Mouse (Mus musculus) adrenal gland, adult 2 months (tissue): Measurements from ENCODE around the gene Gm44596. TPM values are rescaled to one million over a fixed set of nuclear protein-coding genes. Genes with fewer than 3 reads are reported as not detected.

Experiments used
- DNase-seq: peaks from one replicate; pipeline ENCODE4 v3.0.0; 2021
- polyA plus RNA-seq: library from polyadenylated mRNA; depleted of rRNA; stranded (reverse); fragments of >200 nt; gene quantifications from 2 replicates; pipeline ENCODE4 v1.2.3, GENCODE M21; 2012; rRNA removed
- total RNA-seq, 2 experiments: library from RNA; stranded (reverse); gene quantifications; 2 replicates each; pipeline ENCODE4 v1.2.3; 2021

Gm44596 gene
- total and polyA plus RNA-seq, 3 experiments: not detected

GRCm38 (mm10) chr6:128429300-128429699, 54.0 kb downstream of the Gm44596 start:
- no peak for DNase-seq

DNA sequence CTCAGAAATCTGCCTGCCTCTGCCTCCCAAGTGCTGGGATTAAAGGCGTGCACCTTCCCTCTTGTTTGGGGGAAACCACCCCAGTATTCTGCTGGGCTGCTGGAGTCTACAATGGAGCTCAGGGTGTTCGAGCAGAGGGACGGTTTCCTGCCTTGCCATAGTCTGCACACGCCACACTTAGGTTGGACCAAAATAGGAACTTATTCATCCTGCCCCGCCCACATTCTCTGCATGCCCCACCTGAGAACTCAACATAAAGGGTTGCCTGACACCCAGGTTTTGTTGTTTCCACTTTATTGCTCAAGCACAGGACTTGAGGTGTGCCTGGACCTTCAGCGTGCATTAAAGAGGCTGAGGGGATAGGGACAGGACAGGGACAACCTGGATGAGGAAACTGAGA, 54.5 kb downstream of the Gm44596 start:
- no peak for DNase-seq

DNA sequence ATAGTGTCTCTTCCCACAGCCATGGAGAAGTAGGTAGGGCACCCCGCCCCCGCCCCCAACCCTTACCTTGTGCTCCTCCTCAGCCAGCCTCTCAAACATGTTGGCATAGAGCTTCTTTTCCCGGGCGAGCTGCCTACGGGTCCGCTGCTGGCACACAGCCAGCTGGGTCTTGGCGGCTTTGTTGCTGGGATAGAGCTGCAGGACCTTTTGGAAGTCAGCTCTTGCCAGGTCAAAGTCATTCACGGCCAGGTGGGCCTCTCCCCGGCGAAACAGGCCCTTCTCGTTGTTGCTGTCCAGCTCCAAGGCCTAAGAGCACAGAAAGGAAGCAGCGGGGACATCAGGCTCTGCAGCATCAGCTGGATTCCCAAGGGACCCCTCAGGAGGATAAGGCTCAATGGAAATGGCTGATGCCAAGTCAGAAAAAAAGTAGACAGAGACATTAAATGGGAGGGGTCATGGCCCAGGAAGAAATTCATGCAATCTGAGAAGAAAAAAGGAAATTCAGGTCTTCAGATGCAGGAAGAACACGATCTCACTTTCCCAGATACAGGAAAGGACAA, 57.1 kb downstream of the Gm44596 start:
- no peak for DNase-seq

DNA sequence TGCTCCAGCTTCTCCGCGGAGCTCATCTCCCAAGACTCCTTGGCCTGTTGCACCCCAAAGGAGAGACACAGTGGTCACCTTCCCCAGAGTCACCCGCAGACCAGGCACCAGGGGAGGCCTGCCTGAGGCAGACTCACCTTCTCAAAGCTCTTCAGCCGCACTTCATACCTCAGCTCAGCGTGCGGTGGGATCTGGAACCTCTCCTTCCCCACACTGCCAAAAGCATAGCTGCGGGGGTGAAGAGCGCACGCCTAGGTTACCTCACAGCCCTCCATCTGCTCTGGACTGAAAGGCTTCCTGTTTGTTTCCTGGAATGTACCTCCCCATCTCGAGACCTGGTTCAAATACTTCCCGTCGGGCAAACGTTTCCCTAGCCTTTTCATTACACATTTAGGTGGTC, 58.3 kb downstream of the Gm44596 start:
- no peak for DNase-seq

DNA sequence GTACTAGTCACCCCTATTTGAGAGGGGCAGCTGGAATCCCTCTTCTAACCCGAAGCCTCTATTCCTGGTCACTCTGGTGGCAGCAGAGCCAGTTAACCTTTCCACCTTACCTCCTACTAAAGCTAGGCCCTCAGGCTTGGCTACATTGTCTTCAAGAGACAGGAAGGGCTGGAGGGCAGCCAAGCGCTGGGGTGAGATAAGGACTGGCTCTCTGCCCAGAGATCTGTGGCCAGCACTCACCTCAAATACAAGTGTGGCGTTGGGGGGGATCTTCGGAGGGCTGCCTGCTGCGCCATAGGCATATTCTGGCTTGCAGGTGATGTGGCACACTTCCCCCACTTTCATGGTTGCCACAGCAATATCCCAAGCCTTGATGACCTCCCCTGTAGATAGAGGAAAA, 60.2 kb downstream of the Gm44596 start:
- peak; percentile 92 for DNase-seq

DNA sequence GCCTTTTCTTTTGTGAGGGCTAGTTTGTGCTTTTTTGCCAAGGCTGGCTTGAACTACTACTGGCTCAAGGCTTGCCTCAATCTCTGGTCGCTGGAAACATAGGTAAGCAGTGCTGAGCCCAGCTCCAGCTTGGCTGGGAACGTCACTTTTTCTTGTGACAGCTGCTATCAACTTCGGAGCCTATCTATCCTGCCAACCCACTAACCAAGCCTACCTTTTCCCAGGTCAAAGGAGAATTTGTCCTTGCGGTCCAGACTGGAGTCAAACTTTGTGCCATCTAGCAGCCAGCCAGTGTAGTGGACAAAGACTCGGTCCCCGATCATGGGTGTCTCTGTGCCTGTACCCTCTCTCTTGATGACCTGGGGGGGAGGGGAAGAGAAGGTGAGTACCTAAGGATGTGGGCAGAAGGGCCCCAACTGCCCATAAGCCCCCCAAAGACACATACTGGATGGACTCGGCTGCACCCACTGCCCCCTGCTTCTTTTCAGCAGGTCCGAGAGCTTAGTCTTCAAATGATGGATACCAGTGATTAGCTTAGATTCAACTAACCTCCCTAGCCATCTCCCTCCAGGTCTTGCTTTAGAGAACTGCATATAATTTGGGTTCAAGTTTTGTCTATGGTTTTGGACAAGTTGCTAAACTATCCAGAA, 61.2 kb downstream of the Gm44596 start:
- DNase-seq: no peak

DNA sequence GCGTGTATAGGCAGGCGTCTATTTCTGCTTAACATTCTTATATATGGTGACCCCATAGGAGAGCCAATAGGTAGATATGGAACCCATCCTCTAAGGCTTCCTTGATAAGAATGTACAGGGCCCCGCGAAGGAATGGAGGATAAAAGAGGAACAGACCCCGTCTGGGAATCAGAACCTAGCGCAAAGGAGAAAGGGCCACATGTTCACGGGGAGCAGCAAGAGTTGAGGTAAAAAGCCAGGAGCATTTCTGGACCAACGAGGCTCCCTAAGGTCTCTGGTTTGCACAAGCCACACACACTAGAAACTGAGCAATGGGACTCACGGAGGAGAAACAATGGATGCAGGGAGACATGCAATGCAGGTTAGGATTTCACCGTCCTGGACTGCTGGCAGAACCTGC, 62.0 kb downstream of the Gm44596 start:
- DNase-seq: no peak

- DNase-seq: peak; percentile 86
These were observed 62.5 kb downstream of the Gm44596 start for GRCm38 (mm10) chr6:128437731-128438316.

DNA sequence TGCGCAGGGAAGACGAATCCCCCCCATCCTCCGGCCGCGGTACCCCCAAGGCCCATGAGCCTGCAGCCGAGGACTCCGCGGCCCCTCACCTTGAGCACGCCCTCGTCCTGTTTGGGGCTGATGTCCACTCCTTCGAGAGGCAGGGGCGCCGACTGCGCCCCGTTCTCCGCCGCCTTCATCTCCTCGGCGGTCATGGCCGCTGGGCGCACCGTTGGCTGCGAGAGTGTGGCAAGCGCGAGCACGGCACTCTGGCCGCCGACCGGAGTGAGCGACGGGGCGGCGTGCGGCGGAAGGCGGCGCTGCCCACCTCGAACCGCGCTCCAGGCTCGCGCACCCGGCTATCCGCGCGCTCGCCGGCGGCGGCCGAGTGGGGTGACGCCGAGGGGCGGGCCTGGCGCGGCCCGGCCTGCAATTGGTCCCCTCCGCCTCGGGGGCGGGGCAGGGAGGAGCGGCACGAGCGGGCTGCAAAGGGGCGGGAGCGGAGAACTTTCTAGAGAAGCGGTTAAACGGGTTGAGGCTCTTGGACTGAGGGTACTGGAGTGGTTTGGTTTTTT, 63.1 kb downstream of the Gm44596 start, which contains the start of gene Fkbp4:
Gene Fkbp4, minus strand, starts transcription at position 361 of the 554 bp plus-strand sequence.
- DNase-seq: peak; percentile 98

DNA sequence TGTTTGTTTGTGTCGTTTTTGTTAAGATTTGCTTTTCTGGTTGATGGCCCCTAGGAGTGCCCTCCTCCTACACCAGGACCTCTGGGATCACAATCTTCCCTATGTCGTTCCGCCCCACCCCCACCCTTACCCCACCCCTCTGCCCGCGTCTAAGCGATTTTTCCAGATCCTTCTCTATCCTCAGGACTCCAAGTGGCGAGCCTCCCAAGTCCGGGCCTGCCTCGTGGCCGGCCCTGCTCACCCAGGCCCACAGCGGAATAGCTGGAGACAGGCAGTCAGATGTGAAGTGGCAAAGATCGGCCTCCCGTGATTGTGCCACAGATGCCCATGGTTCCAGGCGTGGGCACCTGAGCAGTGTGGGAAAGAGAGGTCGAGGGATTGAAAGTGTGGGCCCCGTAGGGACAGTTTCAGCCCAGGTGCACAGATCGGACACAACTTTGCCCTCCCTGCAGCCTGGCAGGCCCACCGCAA, 63.6 kb downstream of the Gm44596 start:
- DNase-seq: peak; percentile 43

DNA sequence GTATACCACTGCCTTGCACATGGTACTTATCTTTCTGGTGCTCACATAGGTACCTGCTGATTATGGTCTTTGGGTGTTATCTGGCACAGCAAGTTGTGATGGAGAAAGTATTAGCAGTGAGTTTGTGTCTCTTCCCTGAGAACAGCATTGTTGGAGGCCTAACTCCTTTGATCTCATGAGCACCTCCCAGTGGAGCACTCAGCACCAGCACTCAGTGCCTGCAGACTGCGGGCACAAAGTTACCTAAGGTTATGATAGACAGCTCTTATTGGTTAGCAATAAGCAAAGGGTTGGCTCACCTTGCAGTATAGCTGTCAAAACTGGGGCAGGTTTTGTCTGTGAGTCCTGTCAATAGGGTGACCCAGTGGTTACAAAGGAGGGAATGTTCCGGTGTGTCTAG, 64.9 kb downstream of the Gm44596 start:
- DNase-seq: no peak

DNA sequence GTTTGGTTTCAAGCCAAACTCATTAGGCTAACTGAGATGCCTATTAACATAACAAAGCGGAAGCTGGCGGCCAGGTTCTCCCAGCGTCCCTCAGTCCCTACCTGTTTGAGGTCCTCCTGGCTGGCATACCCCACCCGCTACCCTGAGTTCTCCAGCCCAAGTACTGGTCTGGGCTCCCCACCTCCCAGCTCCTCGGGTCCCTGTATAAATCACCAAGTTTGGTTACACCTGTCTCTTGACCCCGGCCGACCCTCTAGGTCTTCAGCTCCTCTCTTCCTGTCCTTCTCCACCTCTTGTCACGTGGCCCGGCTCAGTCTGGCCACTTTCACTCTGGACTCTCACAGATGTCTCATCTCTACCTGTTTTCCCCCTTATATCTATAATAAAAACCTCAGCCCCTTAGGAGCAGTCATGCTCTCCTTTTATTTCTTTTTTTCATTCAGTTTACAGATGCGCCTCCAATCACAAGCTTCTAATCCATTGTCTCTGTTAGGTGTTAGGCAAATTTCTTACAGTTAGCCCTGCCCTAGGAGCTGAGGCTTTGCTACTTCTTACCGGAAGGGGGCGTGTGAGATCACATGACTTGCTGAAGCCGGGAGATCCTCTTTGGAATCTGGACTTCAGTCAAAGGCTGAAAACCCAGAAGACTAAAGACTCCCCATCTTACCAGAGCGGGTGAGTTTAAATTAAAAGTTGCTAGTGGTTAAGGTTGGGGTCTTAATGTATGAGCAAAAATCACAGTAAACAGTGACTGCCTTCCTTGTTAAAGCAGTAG, 70.6 kb downstream of the Gm44596 start:
- DNase-seq: peak; percentile 76

DNA sequence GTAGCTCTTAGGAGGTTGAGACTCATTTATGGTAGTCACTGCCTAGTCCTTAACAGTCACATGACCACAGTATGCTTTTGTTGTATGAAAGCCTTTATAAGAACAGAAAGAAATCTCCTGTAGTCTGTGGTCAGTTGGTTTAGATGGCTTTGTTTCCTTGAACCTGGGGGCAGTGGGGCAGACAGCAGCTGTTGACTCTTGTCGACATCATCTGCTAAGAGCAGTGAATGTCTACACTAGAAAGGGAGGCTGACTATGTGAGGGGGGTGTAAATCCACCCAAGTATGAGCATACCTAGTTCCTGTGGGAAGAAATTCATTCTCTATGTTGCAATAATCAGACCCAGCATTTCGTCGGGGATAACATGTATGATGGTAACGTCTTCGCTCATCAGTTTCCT, 71.8 kb downstream of the Gm44596 start:
- no peak for DNase-seq

GRCm38 (mm10) chr6:128455835-128456605, 80.7 kb downstream of the Gm44596 start:
- peak; percentile 76 for DNase-seq

Other genes with a start within 250 kb of the Gm44596 start
- 10 to 100 TPM; 47.8 to 66.5 TPM for gene Tspan9, start 231.9 kb upstream of the Gm44596 start, total RNA-seq
- 38.7 and 44.7 TPM in 2 replicates for gene Tspan9, start 231.9 kb upstream of the Gm44596 start, polyA plus RNA-seq
- gene Tead4, start 74.7 kb upstream of the Gm44596 start, total RNA-seq: 1 to 10 TPM; 2.7 to 2.9 TPM
- 2.9 and 3.6 TPM in 2 replicates for gene Tead4, start 74.7 kb upstream of the Gm44596 start, polyA plus RNA-seq
- gene Tulp3, start 19.7 kb upstream of the Gm44596 start, total RNA-seq: 10 to 100 TPM; 34.9 to 42.6 TPM
- gene Tulp3, start 19.7 kb upstream of the Gm44596 start, polyA plus RNA-seq: 20.2 and 25.7 TPM in 2 replicates
- gene Rhno1, start 12.6 kb upstream of the Gm44596 start, total RNA-seq: 10 to 100 TPM; 15.9 to 18.0 TPM
- 11.2 TPM in 2 replicates for gene Rhno1, start 12.6 kb upstream of the Gm44596 start, polyA plus RNA-seq
- gene Foxm1, start 12.5 kb upstream of the Gm44596 start, total RNA-seq: 1 to 10 TPM; 1.9 to 3.0 TPM
- gene Foxm1, start 12.5 kb upstream of the Gm44596 start, polyA plus RNA-seq: 4.5 and 4.7 TPM in 2 replicates
- not detected for gene Tex52, start within 50 bp of the Gm44596 start, total RNA-seq
- gene Tex52, start within 50 bp of the Gm44596 start, polyA plus RNA-seq: not detected in 2 replicates
- 1 to 10 TPM; 2.1 to 2.5 TPM for gene Nrip2, start 23.8 kb downstream of the Gm44596 start, total RNA-seq
- gene Nrip2, start 23.8 kb downstream of the Gm44596 start, polyA plus RNA-seq: 2.6 and 3.9 TPM in 2 replicates
- gene Itfg2, start 49.4 kb downstream of the Gm44596 start, total RNA-seq: 10 to 100 TPM; 28.6 to 32.8 TPM
- gene Itfg2, start 49.4 kb downstream of the Gm44596 start, polyA plus RNA-seq: 31.7 and 40.3 TPM in 2 replicates
- 100 to 1,000 TPM; 229 to 272 TPM for gene Fkbp4, start 63.2 kb downstream of the Gm44596 start, total RNA-seq
- 187 and 202 TPM in 2 replicates for gene Fkbp4, start 63.2 kb downstream of the Gm44596 start, polyA plus RNA-seq
- 10 to 100 TPM in 1 of 2 experiments, under 1 TPM in 1; 0.83 to 11.8 TPM for gene Pzp, start 151.2 kb downstream of the Gm44596 start, total RNA-seq
- 0.31 TPM in 1 of 2 replicates, not detected in the other for gene Pzp, start 151.2 kb downstream of the Gm44596 start, polyA plus RNA-seq
- not detected for gene A2ml1, start 206.1 kb downstream of the Gm44596 start, total RNA-seq
- gene A2ml1, start 206.1 kb downstream of the Gm44596 start, polyA plus RNA-seq: not detected in 2 replicates
- gene Klrb1a, start 248.0 kb downstream of the Gm44596 start, total RNA-seq: not detected
- 0.26 and 0.29 TPM in 2 replicates for gene Klrb1a, start 248.0 kb downstream of the Gm44596 start, polyA plus RNA-seq